Mouse (Mus musculus): ENCODE measurements around the gene 0610009B22Rik.
"Not testable (repeated sequence)": the region's sequence is repeated elsewhere in the genome, so short reads cannot be mapped to it uniquely, and the experiment has no call there.

GRCm38 (mm10) chr11:51690597-51690996, 1.9 kb upstream of the 0610009B22Rik start:
- TF ChIP-seq POLR2A (IDR thresholded peaks at IDR 0.05; ENCODE audit: borderline replicate concordance, insufficient read depth, low read length); CTCF (IDR thresholded peaks at IDR 0.05; ENCODE audit: borderline replicate concordance, insufficient read depth, low read depth, low read length): not testable (repeated sequence)

All from cerebellum, adult 2 months (tissue).